Mouse (Mus musculus) regulatory T cell (primary cell): ENCODE results near the gene Glod4.

ENCODE experiments used
- in situ Hi-C: fragments of 300-600 bp; cut with MboI, MseI; formaldehyde crosslinking; loops from one replicate; pipeline ENCODE4 v1.15.1; 2025; ENCODE audit warnings: high pct_unique_total_duplicates

Gene Glod4

DNA sequence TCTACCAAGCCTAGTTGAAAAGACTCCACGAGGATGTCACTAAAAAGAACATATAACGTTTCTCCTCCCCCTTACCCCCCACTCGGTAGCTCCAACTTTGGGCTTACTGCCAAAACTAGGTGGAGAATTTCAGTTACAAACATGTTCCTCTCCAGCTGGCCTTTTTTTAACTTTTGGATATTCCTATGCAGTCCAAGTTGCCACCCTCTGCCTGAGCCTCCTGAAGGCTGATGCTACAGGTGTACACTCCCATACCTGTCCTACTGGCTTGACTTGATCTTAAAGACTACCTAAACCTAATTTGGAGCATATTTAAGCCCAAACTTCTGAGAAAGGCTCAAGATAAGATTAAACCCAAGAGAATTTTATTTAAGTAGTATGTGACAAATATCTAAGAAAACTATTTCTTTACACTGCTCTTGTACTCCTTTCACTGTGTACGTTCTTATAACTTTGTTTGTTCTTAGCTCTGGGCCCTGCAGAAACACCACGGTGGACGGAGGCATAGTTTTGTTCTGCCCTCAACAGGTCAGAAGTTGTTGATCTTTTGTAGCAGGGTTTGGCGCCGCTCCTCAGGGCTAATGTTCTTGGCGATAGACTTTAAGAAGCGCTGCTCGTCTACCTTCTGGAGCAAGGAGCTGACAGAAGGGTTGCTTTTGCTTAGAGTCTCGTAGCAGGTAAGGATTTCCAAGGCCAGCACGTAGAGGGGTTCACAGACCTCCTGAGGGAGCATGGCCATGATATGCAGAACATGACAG is 33.1 kb downstream of the Glod4 start:
- in situ Hi-C loops: no loop called here

DNA sequence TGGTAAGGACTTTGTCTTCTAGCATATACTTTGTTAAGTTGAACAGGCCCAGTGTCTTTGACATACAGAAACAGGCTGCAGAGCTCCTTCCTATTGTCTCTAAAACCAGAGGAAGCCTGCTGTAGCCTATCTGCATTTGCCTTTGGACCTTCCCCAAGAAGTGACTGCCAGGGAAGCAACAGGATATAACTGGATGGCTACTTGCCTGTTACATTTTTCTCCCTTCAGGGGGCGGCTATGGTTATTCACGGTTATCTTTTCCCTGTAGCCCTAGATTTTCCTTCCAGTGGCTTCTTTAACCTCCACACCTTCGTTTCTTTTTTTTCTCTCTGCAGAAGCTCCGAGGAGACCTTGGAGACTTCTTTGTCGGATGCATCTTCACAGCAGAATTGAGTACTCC is 36.7 kb downstream of the Glod4 start:
- in situ Hi-C loops: no loop called here

DNA sequence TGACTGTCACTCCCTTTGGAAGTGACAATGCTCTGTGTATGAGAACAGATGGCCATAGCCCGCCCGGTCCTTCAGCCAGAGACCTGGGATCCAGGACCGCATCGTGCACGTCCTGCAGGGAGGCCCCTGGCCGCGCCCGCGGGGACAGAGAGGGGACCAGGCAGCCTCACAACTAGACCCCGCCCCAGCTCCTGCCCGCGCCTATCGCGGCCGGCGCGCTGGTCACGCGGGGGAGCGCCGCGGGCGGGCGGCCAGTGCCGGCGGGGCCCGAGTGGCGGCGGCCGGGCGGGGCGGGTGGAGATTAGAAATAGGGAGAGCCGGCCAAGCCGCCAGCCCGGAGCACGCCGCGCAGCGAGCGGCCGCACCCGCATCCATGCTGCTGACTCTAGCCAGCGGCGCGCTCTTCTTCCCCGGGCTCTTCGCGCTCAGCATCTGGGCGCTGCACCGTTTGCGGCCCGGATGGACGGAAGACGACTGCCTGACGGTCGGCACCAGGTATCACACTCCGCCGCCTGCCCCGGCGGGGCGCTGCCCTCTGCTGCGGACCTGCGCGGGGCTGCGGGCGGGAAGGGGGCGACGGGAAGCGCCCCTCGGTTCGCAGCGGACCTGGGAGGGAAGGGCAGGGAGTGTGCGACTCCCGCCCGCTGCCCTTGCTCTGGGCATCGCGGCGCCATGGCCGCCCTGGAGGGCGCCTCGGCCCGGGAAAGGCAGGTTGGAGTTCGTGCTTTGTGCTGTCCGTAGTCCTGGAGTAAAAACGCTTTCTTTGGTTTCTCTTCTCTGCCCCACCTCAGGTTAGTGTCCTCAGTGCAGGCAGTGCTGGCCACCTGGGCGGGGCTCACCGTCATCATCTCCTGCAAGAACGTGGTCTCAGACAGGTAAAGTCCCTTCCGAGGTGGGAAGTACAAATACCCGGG is 41.5 kb downstream of the Glod4 start:
- in situ Hi-C loops: no loop called here

DNA sequence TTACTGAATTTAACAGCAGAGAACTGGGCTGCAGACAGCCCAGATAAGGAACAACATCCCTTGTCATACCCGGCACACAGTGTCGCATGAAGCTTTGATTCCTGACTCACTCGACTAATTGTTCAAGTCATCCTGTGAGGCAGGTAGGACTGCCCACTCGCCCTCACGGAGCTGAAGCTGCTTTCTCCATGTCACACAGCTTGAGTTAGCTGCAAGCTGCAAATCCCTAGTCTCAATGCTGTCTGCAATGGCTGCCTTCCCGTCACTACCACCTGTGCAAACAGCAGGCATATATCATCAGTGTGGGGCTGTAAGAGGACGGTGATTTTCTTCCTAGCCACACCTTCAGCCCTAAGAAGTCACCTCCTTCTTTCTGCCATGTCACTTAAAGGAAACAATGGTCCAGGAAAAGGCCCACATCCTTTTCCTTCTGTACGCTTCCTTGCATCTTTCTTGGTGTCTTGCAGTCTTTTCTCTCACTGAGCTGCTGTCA is 46.5 kb downstream of the Glod4 start:
- in situ Hi-C loops: no loop called here

DNA sequence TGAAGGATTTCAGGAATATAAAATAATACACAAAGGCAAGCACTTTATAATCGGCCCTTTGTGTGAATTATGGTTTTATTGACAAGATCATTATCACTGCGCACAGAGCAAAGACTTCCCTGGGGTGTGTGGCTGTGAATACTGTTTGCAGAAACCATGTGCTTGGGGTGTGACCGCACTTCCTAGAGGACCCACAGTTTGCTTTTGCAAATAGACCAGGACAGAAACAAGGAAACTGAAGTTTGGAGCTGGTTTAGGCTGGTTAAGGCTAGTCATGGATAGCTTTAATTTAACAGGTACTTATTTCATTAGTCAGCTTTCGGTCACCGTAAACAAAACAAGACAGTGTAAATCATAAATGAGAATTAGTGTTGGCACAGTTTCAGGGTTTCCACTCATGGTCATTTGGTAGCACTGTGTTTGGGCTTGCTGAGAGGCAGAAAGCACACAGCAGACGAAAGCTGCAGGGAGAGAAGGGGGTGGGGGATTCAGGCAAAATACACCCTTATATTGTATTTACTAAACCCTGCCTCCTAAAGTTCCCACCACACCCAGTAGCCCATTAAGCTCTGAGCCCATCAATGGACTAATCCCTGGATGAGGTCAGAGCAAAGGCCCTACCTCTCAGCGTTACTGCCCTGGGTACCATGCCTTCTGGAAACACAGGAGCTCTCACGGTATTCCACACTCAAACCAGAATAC is 47.1 kb downstream of the Glod4 start:
- in situ Hi-C loops: no loop called here

DNA sequence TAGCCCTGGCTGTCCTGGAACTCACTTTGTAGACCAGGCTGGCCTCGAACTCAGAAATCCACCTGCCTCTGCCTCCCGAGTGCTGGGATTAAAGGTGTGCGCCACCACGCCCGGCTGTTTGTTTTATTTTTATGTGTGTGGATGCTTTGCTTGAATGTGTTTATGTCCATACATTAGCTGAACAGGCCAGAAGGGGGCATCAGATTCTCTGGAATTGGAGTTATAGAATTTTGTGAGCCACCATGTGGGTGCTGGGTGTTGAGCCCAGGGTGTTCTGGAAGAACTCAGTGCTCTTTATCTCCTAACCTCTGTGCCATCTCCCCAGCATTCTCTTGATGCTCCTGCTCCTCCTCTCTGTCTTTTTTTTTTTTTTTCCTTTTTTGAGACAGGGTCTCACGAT is 56.6 kb downstream of the Glod4 start:
- in situ Hi-C loops: no loop called here

DNA sequence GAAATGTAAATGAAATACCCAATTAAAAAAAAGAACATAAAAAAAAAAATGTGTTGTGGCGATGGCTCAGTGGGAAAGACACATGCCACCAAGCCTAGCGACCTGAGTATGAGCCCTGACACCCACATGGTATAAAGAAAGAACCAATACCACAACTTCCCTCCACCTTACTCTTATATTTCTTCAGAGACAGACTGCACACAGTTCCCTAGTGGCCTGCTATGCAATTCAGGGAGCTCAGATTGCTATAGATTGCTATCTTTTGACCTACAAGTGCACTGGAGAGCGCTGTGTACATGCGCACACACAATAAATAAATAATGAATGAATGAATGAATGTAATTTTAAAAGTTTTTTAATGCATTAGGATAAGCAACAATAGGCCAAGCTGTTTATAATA is 59.8 kb downstream of the Glod4 start:
- in situ Hi-C loops: no loop called here

DNA sequence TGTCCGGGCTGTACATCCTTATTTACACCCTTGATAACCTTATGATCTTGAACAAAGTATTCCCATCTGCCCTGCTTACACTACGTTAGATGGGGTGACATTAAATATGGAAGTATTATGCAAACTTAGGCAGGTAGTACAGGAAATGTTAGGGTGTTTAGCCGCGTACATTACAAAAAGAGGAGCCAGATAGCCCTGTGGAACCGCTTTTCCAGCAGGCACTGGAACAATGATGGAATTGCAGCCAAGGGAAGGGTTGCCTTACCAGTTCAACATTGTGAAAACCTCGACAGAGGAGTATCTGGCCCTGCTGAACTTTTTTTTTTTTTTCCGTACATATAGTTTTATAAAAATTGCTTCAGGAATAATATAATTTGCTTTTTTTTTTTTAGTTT is 63.4 kb downstream of the Glod4 start:
- in situ Hi-C loops: no loop called here

DNA sequence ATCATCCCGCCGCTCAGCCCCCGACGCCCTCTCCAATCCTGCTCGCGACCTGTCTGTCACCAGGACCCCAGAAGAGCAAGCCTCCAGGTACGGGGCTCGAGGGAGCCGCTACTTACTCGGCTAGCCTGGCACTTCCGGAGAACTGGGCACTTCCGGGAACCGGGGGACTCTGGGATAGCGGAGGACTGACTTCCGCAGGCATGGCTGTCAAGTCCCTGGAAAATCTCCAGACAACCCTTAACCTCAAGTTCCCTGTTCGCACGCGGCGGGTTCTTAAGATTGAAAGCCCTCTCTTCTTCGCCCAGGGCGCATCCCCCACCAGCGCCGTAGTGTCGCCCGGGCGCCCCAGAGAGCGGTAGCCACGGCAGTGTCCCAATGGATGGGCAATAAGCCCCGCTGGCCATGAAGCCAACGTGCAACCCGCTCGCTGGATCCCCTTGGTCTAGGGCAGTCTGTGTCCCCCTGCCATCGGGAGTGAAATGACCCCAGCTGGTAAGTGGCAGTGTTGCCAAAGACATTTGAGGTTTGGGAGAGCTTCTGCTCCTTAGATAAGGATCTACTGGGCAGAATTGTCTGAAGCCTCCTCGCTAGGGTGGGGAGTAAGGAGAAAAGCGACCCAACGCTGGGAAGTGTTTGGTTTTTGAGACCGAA is 63.9 kb downstream of the Glod4 start, which contains the start of the genes Vps53 and Fam57a:
Gene Vps53 (minus strand): TSS at position 153 of the 651 bp plus-strand sequence.
Gene Fam57a (plus strand): TSS at position 177 of the 651 bp plus-strand sequence.
- in situ Hi-C loops: no loop called here

DNA sequence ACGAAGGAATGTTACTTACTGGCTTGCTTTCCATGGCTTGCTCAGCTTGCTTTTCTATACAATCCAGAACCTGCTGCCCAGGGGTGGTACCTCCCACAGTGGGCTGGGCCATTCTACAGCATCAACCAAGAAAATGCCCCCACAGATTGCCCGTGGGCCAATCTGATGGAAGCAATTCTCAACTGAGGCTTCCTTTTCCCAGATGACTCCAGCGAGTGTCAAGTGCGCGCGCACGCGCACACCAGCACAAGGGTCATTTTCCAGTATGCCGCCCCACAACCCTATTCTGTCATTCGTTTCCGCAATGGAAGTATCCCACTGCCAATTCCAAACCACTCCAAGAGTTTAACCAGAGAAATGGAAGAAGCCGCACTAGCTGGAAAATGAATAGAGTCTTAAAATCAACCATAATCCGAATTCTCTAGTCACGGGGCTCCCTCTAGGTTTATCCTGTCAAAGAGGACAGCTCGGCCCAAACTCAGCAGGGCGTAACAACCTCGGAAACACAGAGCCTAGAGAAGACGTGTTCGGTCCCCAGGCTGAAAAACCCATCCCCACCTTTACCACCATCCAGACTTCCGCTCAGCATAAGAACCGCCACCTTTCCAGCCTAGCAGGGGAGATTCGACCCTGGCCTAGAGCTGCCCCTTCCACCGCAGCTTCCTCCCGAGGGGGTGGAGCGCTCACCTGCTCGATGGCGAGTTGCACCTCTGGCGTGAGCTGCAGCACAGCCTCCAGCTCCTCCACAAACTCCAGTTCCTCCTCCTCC is 64.6 kb downstream of the Glod4 start:
- in situ Hi-C loops: no loop called here

DNA sequence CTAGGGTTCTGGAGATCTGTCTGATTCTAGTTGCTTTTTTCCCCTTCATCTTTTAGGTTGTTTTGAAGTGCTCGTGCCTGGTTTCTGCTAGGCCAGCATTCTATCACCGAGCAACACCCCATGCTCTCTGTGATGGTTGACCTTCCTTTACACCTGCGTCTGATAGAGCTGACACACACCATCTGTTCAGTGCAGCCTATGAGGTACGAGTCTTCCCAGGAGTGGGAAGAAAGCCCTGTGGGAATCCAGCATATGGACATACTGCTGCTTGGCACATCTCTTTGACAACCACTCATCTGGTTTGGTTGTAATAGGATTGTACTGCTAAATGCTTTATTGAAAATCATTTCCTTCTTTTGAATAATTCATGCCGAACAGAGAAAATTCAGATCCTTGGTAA is 73.3 kb downstream of the Glod4 start:
- in situ Hi-C loops: loop anchor here (5.0 kb wide), 1 partner anchor 83 kb away; no protein-coding TSS in a partner anchor

DNA sequence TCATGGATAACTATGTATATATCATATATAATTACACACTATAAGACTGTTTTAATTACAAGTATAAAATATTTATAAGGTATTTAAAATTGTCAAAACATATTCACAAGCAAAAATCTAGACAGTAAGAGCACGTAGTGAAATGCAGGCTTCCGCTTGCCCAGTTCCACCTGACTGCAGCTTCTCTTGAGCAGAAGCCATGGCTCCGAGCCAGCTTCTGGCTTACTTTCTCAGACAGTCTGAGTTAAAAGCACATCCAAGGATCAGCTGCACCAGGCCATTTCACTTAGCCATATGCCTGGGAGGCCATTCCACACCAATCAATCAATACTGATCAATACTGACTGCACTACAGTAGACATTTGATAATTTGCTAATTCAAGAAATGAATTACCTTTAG is 74.5 kb downstream of the Glod4 start:
- in situ Hi-C loops: no loop called here

DNA sequence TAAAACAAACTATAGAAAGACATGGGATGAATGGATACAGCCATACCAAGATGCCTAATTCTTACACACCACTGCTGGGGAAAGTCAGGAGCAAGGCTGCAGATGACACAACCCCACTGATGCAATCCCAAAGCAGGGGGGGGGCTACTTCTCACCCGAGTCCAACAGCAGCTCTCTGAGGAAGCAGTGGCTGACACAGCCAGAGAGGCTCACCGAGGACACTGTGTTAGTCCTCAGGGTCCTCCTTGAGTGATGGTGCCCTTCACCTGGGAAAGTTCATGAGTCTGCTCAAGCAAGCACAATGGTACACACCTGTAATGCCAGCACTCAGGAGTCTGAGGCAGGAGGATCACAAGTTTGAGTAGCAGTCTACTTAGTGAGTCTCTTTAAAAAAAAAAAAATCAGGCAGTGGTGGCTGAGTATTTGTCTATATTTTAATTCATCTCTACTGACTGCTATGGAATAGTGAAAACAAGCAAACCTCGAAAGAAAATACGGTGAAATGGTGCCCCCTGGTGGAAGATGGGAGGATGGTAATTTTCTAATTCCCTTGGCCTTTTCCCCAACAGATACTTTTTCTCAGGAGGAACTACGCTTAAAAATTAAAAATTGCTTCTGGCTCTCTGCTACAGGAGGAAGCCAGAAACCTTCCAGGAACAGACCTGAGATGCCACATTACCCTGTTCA is 76.3 kb downstream of the Glod4 start:
- in situ Hi-C loops: no loop called here

DNA sequence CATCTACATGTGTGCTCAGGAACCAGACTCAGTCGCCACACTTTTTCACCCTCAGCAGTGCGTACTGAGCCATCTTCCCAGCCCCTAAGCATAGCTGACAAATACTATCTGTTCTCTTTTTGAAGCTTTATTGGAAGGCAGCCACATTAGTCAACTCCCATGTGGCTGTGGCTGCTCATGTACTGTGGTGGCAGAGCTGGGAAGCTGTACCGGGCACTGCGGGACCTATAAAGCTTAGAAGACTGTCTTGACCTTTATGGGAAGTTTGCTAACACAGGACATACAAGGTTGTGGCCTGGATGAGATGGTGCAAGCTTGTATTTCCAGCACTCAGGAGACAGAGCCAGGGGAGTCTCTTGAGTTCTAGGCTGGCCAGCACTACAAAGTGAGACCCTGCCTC is 76.9 kb downstream of the Glod4 start:
- in situ Hi-C loops: no loop called here

DNA sequence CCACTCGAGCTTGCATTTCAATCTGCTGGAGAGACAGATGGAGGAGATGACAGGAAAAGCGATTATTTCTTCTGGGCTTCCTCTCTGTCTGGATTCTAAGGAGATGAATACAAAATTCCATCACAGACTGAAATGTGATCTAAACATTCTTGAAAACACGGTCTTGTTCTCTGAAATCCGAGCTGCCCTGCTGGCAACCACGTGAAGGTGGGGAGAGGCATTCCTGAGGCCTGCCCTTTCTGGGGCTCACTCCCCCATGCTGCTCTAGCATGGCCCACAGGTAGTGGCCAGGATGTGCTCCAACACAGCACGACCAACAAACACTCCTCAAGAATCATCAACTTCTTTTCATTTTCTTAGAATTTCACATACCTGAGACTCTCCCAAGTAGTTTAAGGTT is 83.3 kb downstream of the Glod4 start:
- in situ Hi-C loops: no loop called here

DNA sequence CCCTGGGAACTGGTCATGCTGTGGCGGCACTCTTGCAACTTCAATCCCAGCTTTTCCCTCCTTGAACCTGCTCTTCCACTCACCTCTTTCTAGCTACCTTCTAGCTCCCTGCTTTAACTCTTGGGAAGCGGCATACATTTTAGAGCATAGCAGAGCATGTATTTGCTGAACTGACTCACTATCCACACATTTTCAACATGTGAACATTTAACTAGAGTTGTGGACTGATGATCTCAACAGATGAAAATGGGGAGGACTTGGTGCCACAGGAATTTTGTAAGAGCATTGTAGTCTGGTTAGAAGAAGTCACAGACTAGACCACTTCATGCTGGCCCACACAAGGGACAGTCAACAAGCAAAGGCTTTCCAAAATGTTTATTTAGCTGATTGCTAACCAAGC is 85.2 kb downstream of the Glod4 start:
- in situ Hi-C loops: no loop called here

DNA sequence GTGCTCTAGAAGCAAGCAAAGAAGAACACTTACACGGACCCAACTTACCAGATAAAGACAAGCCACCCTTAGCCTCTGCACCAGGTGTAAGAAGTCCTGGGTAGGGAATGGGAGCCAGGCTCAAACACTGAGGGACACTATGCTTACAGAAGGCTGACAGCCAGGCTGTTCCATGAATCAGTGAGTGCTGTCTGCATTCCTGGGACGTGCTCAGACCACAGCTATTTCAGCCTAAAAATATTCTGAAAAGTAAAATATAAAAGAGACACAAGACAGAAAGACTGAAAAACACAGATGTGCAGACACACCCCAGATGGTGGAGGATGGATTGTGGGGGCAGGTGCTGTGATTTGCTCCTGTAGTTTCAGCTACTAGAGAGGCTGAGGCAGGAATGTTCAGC is 88.7 kb downstream of the Glod4 start:
- in situ Hi-C loops: no loop called here

DNA sequence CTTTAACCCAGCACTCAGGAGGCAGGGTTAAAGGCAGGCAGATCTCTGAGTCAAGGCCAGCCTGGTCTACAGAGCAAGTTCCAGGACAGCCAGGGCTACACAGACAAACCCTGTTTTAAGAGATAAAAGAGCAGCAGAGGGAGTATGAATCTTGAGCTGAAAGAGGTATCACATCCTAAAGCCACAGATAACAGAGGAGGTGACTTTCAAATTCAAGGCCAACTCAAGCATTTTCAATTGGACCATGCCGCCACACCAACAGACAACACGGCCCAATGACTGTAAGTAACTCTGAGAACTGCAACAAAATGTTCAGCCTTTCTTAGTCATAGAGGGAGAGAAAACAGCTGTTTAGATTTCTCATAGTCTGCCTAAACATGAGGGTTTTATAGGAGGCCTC is 89.3 kb downstream of the Glod4 start:
- in situ Hi-C loops: no loop called here

DNA sequence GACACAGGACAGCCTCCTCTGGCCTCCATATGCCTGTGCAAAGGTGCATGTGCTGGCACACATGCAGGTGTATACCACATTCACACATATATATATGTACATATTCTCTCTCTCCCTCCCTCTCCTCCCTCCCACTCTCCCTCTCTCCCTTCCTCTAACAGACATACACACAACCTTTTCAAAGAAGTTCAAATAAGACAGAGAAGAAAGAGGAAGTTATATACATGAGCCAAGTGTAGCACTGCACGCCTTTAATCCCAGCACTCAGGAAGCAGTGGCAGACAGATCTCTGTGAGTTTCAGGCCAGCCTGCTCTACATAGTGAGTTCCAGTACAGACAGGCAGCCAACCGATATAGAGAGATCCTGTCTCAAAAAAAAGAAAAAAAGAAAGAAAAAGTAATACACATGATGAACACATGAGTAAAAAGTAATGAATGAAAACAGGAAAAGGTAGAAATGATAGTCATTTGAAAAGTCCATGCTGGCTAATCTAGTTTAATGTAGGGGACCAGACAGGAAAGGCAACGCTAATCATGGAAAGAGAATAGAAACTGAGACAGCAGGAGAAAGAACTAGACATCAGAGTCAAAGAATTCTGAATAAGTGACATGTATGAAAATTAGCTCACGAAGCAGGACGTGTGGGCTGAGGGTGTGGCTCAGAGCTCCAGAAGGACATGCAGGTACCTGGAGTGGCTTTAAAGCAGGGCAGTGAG is 90.1 kb downstream of the Glod4 start:
- in situ Hi-C loops: no loop called here
